Mouse (Mus musculus) heart, postnatal 0 days (tissue): ENCODE measurements around the gene Lmbr1.

Source experiments
- CTCF ChIP-seq: IDR thresholded peaks from 2 replicates; pipeline ENCODE4 v1.5.1; 2016; ENCODE audit warnings: antibody characterized with exemption, control low read depth, low read depth
- EP300 ChIP-seq: IDR thresholded peaks from 2 replicates; pipeline ENCODE4 v1.6.1; 2016; ENCODE audit warnings: antibody characterized with exemption, low read depth

DNA sequence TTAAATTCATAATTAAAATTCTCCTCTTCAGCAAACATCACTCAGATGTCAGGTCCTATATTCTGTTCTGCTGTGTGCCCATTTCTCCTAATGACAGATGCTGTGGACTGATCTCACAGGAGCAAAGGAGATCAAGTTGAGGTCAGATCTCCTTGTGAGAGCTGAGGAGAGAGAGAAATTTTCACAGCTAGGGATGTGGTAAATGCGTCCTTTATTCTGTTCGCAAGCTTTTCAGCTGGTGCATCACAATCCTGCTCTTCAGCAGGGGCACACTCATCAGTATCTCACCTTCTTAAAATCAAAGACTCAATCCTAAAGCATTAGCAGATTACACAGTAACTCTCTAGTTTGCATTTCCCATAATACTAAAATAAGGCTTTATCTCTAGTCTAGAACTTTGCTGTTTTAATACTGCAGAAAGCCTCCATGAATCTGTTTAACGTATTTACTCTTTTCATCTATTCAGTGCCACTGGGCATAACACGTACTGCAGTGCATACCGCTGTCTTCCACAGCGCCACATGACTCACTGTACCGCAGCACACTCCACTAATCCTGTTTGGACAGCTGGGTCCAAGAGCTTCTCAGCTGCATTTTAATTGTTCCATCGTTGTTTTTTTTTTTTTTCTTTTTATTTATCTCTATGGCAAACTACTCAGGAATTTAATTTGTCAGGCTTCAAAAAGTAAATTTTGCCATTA, 127.2 kb downstream of the Lmbr1 start:
- TF ChIP-seq CTCF (no peak), EP300 (no peak)
